Mouse (Mus musculus) left cerebral cortex, postnatal 14 days (tissue): Measurements from ENCODE around the gene Tsfm. TPM values are rescaled to one million over a fixed set of nuclear protein-coding genes. Genes with fewer than 3 reads are reported as not detected.
A peak's percentile ranks its signal among the peaks of the same experiment; 100 is the strongest.
"Not testable (repeated sequence)": the region's sequence is repeated elsewhere in the genome, so short reads cannot be mapped to it uniquely, and the experiment has no call there.

Experiments used
- DNase-seq, 2 experiments: peaks; one replicate each; pipeline ENCODE4 v3.0.0; 2021 to 2022; ENCODE audit warnings: low spot score in 2 of 2, mixed read lengths in 1 of 2
- intact Hi-C: fragments of 180-260 bp; cut with DNase I; formaldehyde crosslinking; loops from one replicate; pipeline ENCODE4 v1.15.1; 2025
- long read RNA-seq, 2 experiments: library from polyadenylated mRNA; stranded (forward); transcript quantifications; one replicate each; pipeline ENCODE4 v2.0.0; 2021
- total RNA-seq, 2 experiments: library from RNA; stranded (reverse); gene quantifications; 2 replicates each; pipeline ENCODE4 v1.2.3; 2021

Gene Tsfm
- 10 to 100 TPM; 27.7 to 28.2 TPM for total RNA-seq
- long read RNA-seq, experiment 1, transcript Tsfm-201 (6 exons, 1,206 nt) = major isoform, 36 of 41 reads
- long read RNA-seq, experiment 1, partial matches to known transcripts = 1 of 41 reads
- long read RNA-seq, experiment 1, other reads (novel, unspliced or antisense) = 2 of 41 reads
- long read RNA-seq, experiment 2, transcript Tsfm-201 (6 exons, 1,206 nt) = major isoform, 28 of 40 reads
- long read RNA-seq, experiment 2, partial matches to known transcripts = 2 of 40 reads
- long read RNA-seq, experiment 2, other reads (novel, unspliced or antisense) = 6 of 40 reads

DNA sequence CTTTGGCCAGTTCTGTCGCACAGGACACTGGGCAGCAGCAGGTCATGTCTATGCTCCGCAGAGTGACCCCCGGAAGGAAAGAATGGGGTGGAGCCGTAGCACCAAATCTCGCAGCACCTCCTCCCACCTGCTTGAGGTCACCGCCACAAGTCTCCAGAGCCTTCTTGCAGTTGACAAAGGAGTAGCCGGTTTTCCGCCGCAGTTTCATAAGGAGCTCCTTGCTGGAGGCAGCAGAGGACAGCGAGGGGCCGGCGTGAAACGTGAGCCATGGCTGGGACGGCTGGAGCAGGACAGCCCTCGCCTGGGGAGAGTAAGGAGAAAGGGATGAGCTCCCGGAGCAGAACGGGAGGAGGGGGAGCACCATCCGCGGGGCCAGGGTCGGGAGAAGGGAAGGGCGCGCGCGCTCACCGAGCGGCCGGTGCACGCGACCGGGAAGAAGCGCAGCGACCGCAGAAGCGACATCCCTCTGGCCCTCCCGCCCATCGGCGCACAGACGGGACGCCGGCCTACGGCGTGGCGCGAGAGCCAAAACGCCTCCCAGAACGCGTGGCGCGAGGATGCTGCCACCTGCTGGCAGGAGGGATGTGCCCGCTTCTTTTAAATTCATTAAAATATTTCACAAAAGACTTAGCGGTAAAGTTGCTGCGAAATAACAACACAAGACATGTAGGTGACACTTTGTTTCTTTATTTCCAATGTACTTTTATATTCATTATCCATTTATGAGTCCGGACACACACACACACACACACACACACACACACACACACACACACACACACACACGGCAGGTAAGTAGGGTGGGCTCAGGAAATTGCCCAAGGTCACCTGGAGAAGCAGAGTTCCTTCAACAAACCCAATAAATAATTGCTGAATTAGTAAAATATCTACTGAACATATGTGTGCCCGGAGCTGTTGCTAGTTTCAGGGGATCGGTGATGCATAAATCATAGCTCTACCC lies at the start of gene Tsfm:
Tsfm (minus strand) TSS at position 505 of the 961 bp plus-strand sequence.
- intact Hi-C loops = loop anchor here (2.0 to 5.0 kb wide), 2 partner anchors 38 to 112 kb away; no protein-coding TSS in a partner anchor
- peak; percentile 86 to 94 for DNase-seq

- no peak for DNase-seq
- intact Hi-C loops = loop anchor here (5.0 kb wide), 1 partner anchor 92 kb away; no protein-coding TSS in a partner anchor
These were observed 49.2 kb upstream of the Tsfm start for GRCm38 (mm10) chr10:127079665-127080391.

DNA sequence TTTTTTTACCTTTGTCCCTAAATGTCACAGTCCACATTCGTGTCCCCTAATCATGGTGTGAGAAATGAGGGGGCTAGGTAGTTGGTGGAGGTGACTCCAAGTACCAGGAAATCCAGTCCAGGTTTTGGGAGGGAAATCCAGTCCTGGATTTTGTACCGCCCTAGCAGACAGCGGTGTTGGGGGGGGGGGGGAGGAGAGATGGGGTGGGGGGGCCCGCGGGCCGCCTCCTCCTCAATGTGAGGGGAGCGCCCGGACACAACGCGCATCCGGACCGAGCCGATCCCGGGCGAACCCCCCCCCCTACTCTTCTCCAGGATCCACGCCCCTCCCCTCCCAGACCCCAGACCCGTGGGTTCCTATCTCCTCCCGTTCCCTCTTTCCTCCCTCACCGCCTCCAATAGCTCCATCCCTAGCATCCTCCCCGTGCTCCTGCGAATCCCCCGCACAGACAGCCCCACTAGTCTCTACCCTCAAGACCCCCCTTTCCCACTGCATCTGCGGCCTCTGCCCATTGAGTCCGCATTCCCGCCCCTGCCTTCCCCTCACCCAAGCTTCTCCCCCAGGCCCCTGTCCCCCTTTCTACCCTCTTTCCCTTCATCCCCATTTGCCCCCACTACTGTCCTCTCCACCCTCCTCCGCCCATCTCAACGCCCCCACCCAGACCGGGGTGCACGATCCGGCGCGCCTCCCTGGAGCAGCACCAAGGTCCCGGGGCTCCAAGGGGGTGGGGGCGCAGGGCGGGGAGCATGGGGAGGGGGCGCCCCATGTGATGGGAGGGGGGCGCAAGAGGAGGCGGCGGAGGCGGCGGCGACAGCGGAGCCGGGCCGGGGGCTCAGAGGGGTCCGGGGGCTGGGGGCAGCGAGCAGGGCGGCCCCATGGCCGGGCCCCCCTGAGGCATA lies 48.3 kb upstream of the Tsfm start:
- peak; percentile 82 to 84 for DNase-seq
- intact Hi-C loops = loop anchor here (5.0 kb wide), 1 partner anchor 93 kb away; no protein-coding TSS in a partner anchor

DNA sequence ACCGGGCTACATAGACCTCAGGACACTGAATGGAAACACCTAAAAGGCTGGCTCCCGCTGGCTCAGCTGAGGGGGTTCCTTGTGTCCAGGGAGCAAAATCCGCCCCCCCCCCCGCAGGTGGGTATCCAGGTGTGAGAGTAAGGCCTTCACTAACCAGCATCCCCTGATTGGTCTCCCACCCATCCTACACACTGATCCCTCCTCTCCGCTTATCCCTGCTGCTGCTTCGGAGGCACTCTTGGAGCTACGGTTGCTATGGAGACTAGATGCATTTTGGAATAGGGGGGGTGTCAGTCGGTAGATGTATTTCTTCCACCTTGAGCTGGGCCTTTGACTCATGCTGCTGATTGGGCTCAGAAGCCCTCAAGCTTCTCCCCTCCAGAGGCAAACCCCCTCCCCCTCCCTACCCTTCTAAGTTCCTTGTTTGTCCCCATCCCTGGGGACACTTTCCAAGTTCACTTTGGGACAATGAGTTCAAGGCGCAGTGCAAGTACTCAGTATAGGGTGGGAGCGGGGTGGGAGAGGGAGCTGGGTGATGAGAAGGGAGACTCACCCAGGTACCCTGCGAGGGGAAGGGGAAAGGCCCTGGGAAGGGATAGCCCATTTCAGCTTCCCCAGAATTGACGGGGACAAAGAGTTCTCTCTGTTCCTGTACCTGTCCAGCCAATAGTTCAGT lies 47.5 kb upstream of the Tsfm start:
- intact Hi-C loops = loop anchor here (5.0 kb wide), 1 partner anchor 94 kb away; no protein-coding TSS in a partner anchor
- DNase-seq = peak; percentile 67 to 88

DNA sequence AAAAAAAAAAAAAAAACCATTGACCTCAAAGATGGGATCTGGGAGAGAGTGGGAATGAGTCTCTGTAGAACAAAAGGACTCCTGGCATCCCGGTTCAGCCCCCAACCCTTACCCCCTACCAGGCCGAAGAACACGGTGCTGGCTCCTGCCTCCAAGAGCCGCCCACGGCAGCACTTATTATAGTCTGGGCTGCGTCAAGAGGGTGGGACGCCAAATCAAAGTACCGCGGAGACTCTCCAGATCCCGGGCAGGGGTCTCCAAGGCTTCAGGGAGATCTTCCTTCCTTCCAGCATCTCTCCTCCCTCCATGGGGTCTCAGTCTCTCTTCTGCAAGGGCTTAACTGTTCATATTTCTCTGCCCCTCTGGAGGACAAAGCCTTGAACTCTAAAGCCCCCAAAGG lies 46.9 kb upstream of the Tsfm start:
- peak; percentile 60 to 68 for DNase-seq
- intact Hi-C loops = loop anchor here (5.0 kb wide), 1 partner anchor 95 kb away; no protein-coding TSS in a partner anchor

DNA sequence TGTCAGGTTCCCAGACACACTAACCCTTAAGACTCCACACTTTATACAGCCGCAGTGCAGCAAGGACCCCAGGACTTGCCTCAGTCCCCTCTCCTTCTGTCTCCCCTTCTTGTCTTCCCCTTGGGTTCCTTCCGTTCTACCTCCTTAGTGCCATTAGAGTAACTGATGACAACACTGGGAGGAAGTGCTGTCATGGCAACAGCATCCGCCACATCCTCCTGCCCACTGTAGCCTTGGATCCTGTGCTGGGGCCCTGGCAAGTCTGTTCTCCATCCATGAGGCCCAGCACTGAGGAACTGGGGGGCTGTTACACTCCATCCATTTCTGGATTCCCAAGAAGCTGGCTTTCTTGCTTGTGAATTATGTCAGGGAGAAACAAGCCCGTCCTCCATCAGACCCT lies 45.4 kb upstream of the Tsfm start:
- peak in 1 of 2 experiments; percentile 58 for DNase-seq
- intact Hi-C loops = loop anchor here (5.0 kb wide), 1 partner anchor 96 kb away; no protein-coding TSS in a partner anchor

- no peak for DNase-seq
- intact Hi-C loops = loop anchor here (5.0 kb wide), 1 partner anchor 97 kb away; no protein-coding TSS in a partner anchor
These were observed 45.0 kb upstream of the Tsfm start for GRCm38 (mm10) chr10:127075651-127076050.

GRCm38 (mm10) chr10:127075080-127075479 lies 44.4 kb upstream of the Tsfm start, which contains the start of gene Agap2:
Gene Agap2, plus strand, starts transcription at chr10:127075284.
- no peak for DNase-seq
- intact Hi-C loops = loop anchor here (5.0 kb wide), 1 partner anchor 97 kb away; no protein-coding TSS in a partner anchor

DNA sequence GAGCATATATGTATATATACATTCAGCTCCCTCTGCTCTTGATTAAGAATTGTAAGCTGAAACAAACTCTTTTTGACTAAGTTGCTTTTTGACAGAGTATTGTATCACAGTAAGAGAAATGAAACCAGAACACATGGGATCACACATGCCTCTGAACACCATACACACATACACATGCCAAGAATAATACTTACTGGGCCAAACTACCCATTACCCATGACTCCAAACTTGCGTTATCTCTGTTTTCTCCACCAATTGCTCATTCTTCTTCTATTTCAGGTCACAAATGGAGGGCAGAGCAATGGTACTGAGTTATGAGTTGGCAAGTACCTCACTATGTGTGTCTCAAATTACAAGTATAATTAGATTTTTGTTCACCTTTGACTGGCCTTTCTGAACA lies 43.3 kb upstream of the Tsfm start:
- intact Hi-C loops = no loop called here
- no peak for DNase-seq

- intact Hi-C loops, DNase-seq: not testable (repeated sequence)
These were observed 42.3 kb upstream of the Tsfm start for GRCm38 (mm10) chr10:127072969-127073368.

- intact Hi-C loops, DNase-seq: not testable (repeated sequence)
These were observed 41.6 kb upstream of the Tsfm start for GRCm38 (mm10) chr10:127072270-127072669.

GRCm38 (mm10) chr10:127071203-127071602 lies 40.6 kb upstream of the Tsfm start:
- DNase-seq = no peak
- intact Hi-C loops = no loop called here

DNA sequence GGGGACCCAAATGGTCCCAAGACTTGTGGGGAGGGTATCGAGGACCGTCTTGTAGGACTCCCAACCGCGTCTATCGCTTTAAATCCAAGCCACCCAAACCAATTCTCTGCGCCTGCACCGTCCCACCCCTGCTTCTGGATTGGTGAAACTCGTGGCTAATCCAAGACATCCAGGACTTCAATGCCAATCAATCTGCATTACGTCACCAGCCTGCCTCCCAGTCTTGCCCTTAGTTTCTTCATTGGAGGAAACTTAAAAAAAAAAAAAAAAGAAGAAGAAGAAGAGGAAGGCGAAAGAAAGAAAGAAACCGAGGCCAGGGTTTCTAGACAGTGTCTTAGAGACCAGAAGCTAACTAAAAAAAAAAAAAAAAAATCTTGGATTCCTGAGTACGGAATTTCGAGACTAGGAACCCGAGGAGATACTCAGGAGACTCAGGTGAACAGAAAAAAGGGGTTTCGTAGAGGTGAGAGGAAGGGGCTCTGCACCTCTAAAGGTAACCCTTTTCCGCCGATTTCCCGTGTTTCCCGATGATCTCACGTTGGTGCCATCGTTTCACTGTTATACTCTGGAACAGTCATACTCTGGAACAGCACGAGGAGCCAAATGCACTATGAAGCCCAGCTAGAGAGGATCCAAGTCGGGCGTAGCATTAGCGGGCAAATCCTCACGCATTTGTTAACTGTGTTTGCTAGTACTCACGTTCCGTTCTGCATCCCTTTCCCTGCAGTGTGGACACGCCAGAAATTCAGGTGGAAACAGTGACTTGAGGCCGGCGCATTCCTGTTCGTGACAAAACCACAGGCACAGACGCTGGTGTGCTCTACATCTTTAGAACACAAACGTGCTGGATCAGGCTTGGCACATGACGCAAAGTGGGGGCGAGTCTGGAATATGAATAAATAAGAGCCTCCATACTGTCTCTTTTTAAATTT lies 39.8 kb upstream of the Tsfm start, which contains the start of gene Tspan31:
Tspan31 (minus strand) TSS at position 75 of the 932 bp plus-strand sequence.
- intact Hi-C loops = no loop called here
- peak; percentile 95 to 97 for DNase-seq

- DNase-seq = no peak
- intact Hi-C loops = no loop called here
These were observed 38.9 kb upstream of the Tsfm start for GRCm38 (mm10) chr10:127069281-127070189.

DNA sequence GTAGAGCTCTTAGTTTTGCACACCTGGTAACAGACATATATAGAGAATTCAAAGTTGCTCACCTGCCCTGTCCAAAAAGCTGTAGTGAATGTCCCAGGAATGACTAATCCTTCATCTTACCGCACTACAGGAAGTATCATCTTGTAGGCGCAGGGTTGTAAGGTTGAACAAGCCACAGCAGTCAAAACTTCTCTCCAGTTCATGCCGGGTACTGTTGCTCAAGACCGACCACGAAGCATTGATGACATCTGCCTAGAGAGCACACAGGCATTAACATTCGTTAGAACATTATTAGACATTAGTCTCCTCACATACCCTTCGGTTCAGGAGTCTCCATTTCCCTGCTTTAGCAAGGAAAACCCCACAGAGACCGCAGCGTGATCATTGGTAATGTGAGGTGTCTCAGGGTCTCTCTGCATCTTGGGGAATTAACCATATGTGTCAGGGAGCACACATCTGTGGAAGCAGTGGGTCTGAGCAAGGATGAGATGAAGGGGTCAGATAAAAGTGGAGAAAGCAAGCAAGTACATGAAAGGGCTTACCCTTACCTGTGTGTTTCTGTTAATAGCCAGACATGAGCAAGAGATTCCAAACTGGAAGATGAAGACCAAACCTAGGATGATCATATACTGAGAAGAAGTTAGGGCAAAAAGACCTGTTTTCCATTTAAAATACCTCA lies 37.9 kb upstream of the Tsfm start:
- intact Hi-C loops = no loop called here
- no peak for DNase-seq
